Mouse (Mus musculus): ENCODE results near the gene Zscan2.

Gene Zscan2

GRCm38 (mm10) chr7:80843910-80844640, 16.6 kb upstream of the Zscan2 start:
- DNase-seq (ENCODE audit: low spot score), result no peak

GRCm38 (mm10) chr7:80844691-80845090, 16.0 kb upstream of the Zscan2 start:
- no peak for DNase-seq (ENCODE audit: low spot score)

- DNase-seq (ENCODE audit: low spot score), result no peak
These were observed 15.0 kb upstream of the Zscan2 start for GRCm38 (mm10) chr7:80845621-80846279.

GRCm38 (mm10) chr7:80846280-80846678, 14.4 kb upstream of the Zscan2 start:
- DNase-seq (ENCODE audit: low spot score), result no peak

- no peak for DNase-seq (ENCODE audit: low spot score)
These were observed 14.0 kb upstream of the Zscan2 start for GRCm38 (mm10) chr7:80846709-80847108.

GRCm38 (mm10) chr7:80849267-80849666, 11.5 kb upstream of the Zscan2 start:
- no peak for DNase-seq (ENCODE audit: low spot score)

GRCm38 (mm10) chr7:80849710-80850109, 11.0 kb upstream of the Zscan2 start:
- no peak for DNase-seq (ENCODE audit: low spot score)

- no peak for DNase-seq (ENCODE audit: low spot score)
These were observed 10.2 kb upstream of the Zscan2 start for GRCm38 (mm10) chr7:80850520-80850919.

GRCm38 (mm10) chr7:80853218-80853617, 7.5 kb upstream of the Zscan2 start:
- no peak for DNase-seq (ENCODE audit: low spot score)

GRCm38 (mm10) chr7:80855316-80855715, 5.4 kb upstream of the Zscan2 start:
- DNase-seq (ENCODE audit: low spot score), result no peak

GRCm38 (mm10) chr7:80857181-80857580, 3.5 kb upstream of the Zscan2 start:
- peak; percentile 81 for DNase-seq (ENCODE audit: low spot score)

- DNase-seq (ENCODE audit: low spot score), result peak; percentile 56
These were observed 493 bp upstream of the Zscan2 start for GRCm38 (mm10) chr7:80860227-80860626.

- no peak for DNase-seq (ENCODE audit: low spot score)
These were observed 1.8 kb downstream of the Zscan2 start for GRCm38 (mm10) chr7:80862475-80862874.

GRCm38 (mm10) chr7:80863520-80863919, 2.8 kb downstream of the Zscan2 start:
- no peak for DNase-seq (ENCODE audit: low spot score)

- no peak for DNase-seq (ENCODE audit: low spot score)
These were observed 3.4 kb downstream of the Zscan2 start for GRCm38 (mm10) chr7:80864151-80864550.

GRCm38 (mm10) chr7:80864831-80865230, 4.1 kb downstream of the Zscan2 start:
- no peak for DNase-seq (ENCODE audit: low spot score)

- DNase-seq (ENCODE audit: low spot score), result no peak
These were observed 4.8 kb downstream of the Zscan2 start for GRCm38 (mm10) chr7:80865521-80865920.

GRCm38 (mm10) chr7:80866514-80867147, 5.9 kb downstream of the Zscan2 start:
- DNase-seq (ENCODE audit: low spot score), result no peak

GRCm38 (mm10) chr7:80868686-80869085, 8.0 kb downstream of the Zscan2 start:
- DNase-seq (ENCODE audit: low spot score), result no peak

- no peak for DNase-seq (ENCODE audit: low spot score)
These were observed 12.3 kb downstream of the Zscan2 start for GRCm38 (mm10) chr7:80873038-80873437.

- DNase-seq (ENCODE audit: low spot score), result no peak
These were observed 12.9 kb downstream of the Zscan2 start for GRCm38 (mm10) chr7:80873631-80874030.

GRCm38 (mm10) chr7:80875727-80876126, 15.0 kb downstream of the Zscan2 start:
- no peak for DNase-seq (ENCODE audit: low spot score)

GRCm38 (mm10) chr7:80882830-80883505, 22.2 kb downstream of the Zscan2 start:
- peak; percentile 79 for DNase-seq (ENCODE audit: low spot score)

Data from layer of hippocampus, adult 11-12 months (tissue).